Mouse (Mus musculus): ENCODE measurements at regions not wholly inside any gene's neighbourhood (a gene's known extent, or its start where the extent isn't known, plus 50 kb on each side); places are given as distances from the start of the nearest gene placed in this dataset.
A peak's percentile ranks its signal among the peaks of the same experiment; 100 is the strongest.

- no peak for DNase-seq
Measured at GRCm38 (mm10) chr10:45763160-45763955, 185.7 kb downstream of the Hace1 start.

- DNase-seq, result no peak
Measured at GRCm38 (mm10) chr10:45779720-45780119, 202.1 kb downstream of the Hace1 start.

GRCm38 (mm10) chr10:45783026-45783425 is 205.4 kb downstream of the Hace1 start:
- DNase-seq, result no peak

- no peak for DNase-seq
Measured at GRCm38 (mm10) chr10:45783461-45784149, 206.0 kb downstream of the Hace1 start.

- DNase-seq, result no peak
Measured at GRCm38 (mm10) chr10:45784150-45784479, 206.5 kb downstream of the Hace1 start.

GRCm38 (mm10) chr10:45784575-45784974 is 206.9 kb downstream of the Hace1 start:
- no peak for DNase-seq

- no peak for DNase-seq
Measured at GRCm38 (mm10) chr10:45788356-45788755, 210.7 kb downstream of the Hace1 start.

- no peak for DNase-seq
Measured at GRCm38 (mm10) chr10:45795582-45795981, 218.0 kb downstream of the Hace1 start.

- peak; percentile 59 for DNase-seq
Measured at GRCm38 (mm10) chr10:45800070-45800851, 222.6 kb downstream of the Hace1 start.

GRCm38 (mm10) chr10:45801463-45801862 is 223.8 kb downstream of the Hace1 start:
- no peak for DNase-seq

- DNase-seq, result peak; percentile 24
Measured at GRCm38 (mm10) chr10:45806984-45807827, 229.6 kb downstream of the Hace1 start.

- peak; percentile 40 for DNase-seq
Measured at GRCm38 (mm10) chr10:45811882-45812281, 234.3 kb downstream of the Hace1 start.

- no peak for DNase-seq
Measured at GRCm38 (mm10) chr10:45813804-45814203, 236.2 kb downstream of the Hace1 start.

- DNase-seq, result no peak
Measured at GRCm38 (mm10) chr10:45816679-45817078, 239.1 kb downstream of the Hace1 start.

GRCm38 (mm10) chr10:45820986-45821655 is 243.5 kb downstream of the Hace1 start:
- DNase-seq, result no peak

- DNase-seq, result no peak
Measured at GRCm38 (mm10) chr10:45822251-45822650, 244.6 kb downstream of the Hace1 start.

- DNase-seq, result no peak
Measured at GRCm38 (mm10) chr10:45823612-45824011, 246.0 kb downstream of the Hace1 start.

GRCm38 (mm10) chr10:45848654-45849053 is 271.0 kb downstream of the Hace1 start:
- no peak for DNase-seq

- DNase-seq, result no peak
Measured at GRCm38 (mm10) chr10:45849841-45850240, 272.2 kb downstream of the Hace1 start.

- no peak for DNase-seq
Measured at GRCm38 (mm10) chr10:45850625-45851024, 273.0 kb downstream of the Hace1 start.

GRCm38 (mm10) chr10:45852688-45853087 is 275.1 kb downstream of the Hace1 start:
- no peak for DNase-seq

- no peak for DNase-seq
Measured at GRCm38 (mm10) chr10:45855514-45855913, 277.9 kb downstream of the Hace1 start.

All from retina, postnatal 1 day (tissue).